Mouse (Mus musculus) heart, embryonic 13.5 days (tissue): ENCODE measurements around the gene Ndufb5. TPM values are rescaled to one million over a fixed set of nuclear protein-coding genes. Genes with fewer than 3 reads are reported as not detected.

Experiments
- ATAC-seq: fragments of 200-750 bp; cut with Nextera tagmentation; 2 replicates; pipeline ENCODE4 v1.8.0; 2017; ENCODE audit warnings: moderate TSS enrichment; ENCODE audit not compliant: insufficient number of reproducible peaks, low FRiP score, low TSS enrichment; ENCODE audit errors: extremely low read depth
- H3K27ac ChIP-seq: fragments of 300-500 bp; sonication (generic); replicated peaks from 2 replicates; pipeline ENCODE4 v1.5.1; 2015; ENCODE audit warnings: moderate library complexity, mild to moderate bottlenecking, inconsistent platforms
- H3K27me3 ChIP-seq: fragments of 300-500 bp; sonication (generic); replicated peaks from 2 replicates; pipeline ENCODE4 v1.6.1; 2015; ENCODE audit warnings: mild to moderate bottlenecking, inconsistent platforms
- H3K36me3 ChIP-seq: fragments of 300-500 bp; sonication (generic); 2 replicates; pipeline ENCODE4 v1.6.1; 2015; ENCODE audit warnings: mild to moderate bottlenecking, inconsistent platforms
- H3K4me1 ChIP-seq: fragments of 300-500 bp; sonication (generic); 2 replicates; pipeline ENCODE4 v1.6.1; 2015; ENCODE audit warnings: inconsistent platforms
- H3K4me2 ChIP-seq: fragments of 300-500 bp; sonication (generic); 2 replicates; pipeline ENCODE4 v1.6.1; 2015; ENCODE audit warnings: inconsistent platforms, mild to moderate bottlenecking, moderate library complexity
- H3K4me3 ChIP-seq: fragments of 300-500 bp; sonication (generic); 2 replicates; pipeline ENCODE4 v1.5.1; 2015; ENCODE audit warnings: moderate library complexity, mild to moderate bottlenecking, inconsistent platforms
- H3K9ac ChIP-seq: fragments of 300-500 bp; sonication (generic); 2 replicates; pipeline ENCODE4 v1.6.1; 2015; ENCODE audit warnings: inconsistent platforms, mild to moderate bottlenecking, moderate library complexity
- H3K9me3 ChIP-seq: fragments of 300-500 bp; sonication (generic); 2 replicates; pipeline ENCODE4 v1.6.1; 2016; ENCODE audit warnings: inconsistent platforms
- WGBS: fragments of 180-500 bp; shearing (Covaris S2); methylation state at CpG from one replicate; pipeline ENCODE4 v1.1.7; 2015; ENCODE audit warnings: mixed read lengths; 5-methylcytosine and 5-hydroxymethylcytosine counted together
- polyA plus RNA-seq: library from polyadenylated mRNA; unstranded; fragments of >200 nt; fragmentation: Nextera tagmentation; extraction: Ambion mirVana; gene quantifications from 2 replicates; pipeline ENCODE4 v1.2.1, GENCODE M21; 2015

Gene Ndufb5
- polyA plus RNA-seq, 1 experiment from 2014 or later, result 490 TPM

DNA sequence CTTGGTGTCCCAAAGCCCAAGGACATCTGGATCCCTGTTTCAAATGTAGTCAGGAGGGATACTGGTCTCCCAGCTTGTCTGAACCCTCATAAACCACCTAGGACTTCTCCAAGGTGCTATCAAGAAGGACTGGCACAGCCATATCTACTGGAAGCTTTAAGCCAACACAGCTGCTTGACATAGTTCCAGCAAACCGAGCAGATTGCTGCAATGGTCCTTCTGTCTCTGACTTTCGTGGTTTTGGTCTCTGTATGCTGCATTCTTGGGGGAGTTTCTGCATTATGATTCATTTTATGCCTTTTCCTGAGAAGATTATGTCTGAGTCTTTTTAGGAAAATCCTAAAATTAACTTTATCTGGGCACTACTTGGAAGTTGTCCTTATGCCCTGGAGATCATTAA is 34.0 kb downstream of the Ndufb5 start:
- WGBS, result 74% methylated on average over 2 of the region's 2 CpGs
- Histone ChIP-seq H3K9ac (no peak overlapping the region), H3K27ac (no peak overlapping the region), H3K27me3 (no peaks in the 10 kb centered on the region), H3K4me2 (no peak overlapping the region), H3K4me3 (no peak overlapping the region), H3K9me3 (no peaks in the 10 kb centered on the region), H3K36me3 (no peaks in the 10 kb centered on the region), H3K4me1 (no peaks in the 10 kb centered on the region)
- no peak for ATAC-seq

Other genes starting within 250 kb of the Ndufb5 start
- gene Kcnmb3, start 244.8 kb upstream of the Ndufb5 start, polyA plus RNA-seq, result 0.08 and 0.11 TPM in 2 replicates
- 23.7 and 28.5 TPM in 2 replicates for gene Zfp639, start 226.7 kb upstream of the Ndufb5 start, polyA plus RNA-seq
- 53.2 and 58.9 TPM in 2 replicates for gene Mfn1, start 207.5 kb upstream of the Ndufb5 start, polyA plus RNA-seq
- gene Gnb4, start 120.4 kb upstream of the Ndufb5 start, polyA plus RNA-seq, result 50.4 and 53.4 TPM in 2 replicates
- 102 TPM in 2 replicates for gene Actl6a, start 30.7 kb upstream of the Ndufb5 start, polyA plus RNA-seq
- gene Mrpl47, start 615 bp downstream of the Ndufb5 start, polyA plus RNA-seq, result 27.6 and 37.8 TPM in 2 replicates
- 45.3 and 50.3 TPM in 2 replicates for gene Usp13, start 80.6 kb downstream of the Ndufb5 start, polyA plus RNA-seq